Mouse (Mus musculus) neural tube, embryonic 15.5 days (tissue): Measurements from ENCODE around the gene Sox4. TPM values are rescaled to one million over a fixed set of nuclear protein-coding genes. Genes with fewer than 3 reads are reported as not detected.

Experiments
- ATAC-seq: fragments of 200-750 bp; cut with Nextera tagmentation; 2 replicates; pipeline ENCODE4 v1.8.0; 2017; ENCODE audit warnings: mild to moderate bottlenecking, moderate TSS enrichment, moderate library complexity; ENCODE audit not compliant: low FRiP score
- H3K27ac ChIP-seq: fragments of 300-500 bp; sonication (generic); replicated peaks from 2 replicates; pipeline ENCODE4 v1.5.1; 2015; ENCODE audit warnings: mild to moderate bottlenecking, inconsistent platforms
- H3K27me3 ChIP-seq: fragments of 300-500 bp; sonication (generic); replicated peaks from 2 replicates; pipeline ENCODE4 v1.6.1; 2015; ENCODE audit warnings: inconsistent platforms
- H3K36me3 ChIP-seq: fragments of 300-500 bp; sonication (generic); 2 replicates; pipeline ENCODE4 v1.6.1; 2015; ENCODE audit warnings: inconsistent platforms
- H3K4me1 ChIP-seq: fragments of 300-500 bp; sonication (generic); 2 replicates; pipeline ENCODE4 v1.6.1; 2015; ENCODE audit warnings: inconsistent platforms
- H3K4me2 ChIP-seq: fragments of 300-500 bp; sonication (generic); 2 replicates; pipeline ENCODE4 v1.6.1; 2015; ENCODE audit warnings: inconsistent platforms, mild to moderate bottlenecking, moderate library complexity
- H3K4me3 ChIP-seq: fragments of 300-500 bp; sonication (generic); replicated peaks from 2 replicates; pipeline ENCODE4 v1.5.1; 2015; ENCODE audit warnings: mild to moderate bottlenecking, inconsistent platforms
- H3K9ac ChIP-seq: fragments of 300-500 bp; sonication (generic); replicated peaks from 2 replicates; pipeline ENCODE4 v1.6.1; 2015; ENCODE audit warnings: mild to moderate bottlenecking, inconsistent platforms
- H3K9me3 ChIP-seq: fragments of 300-500 bp; sonication (generic); replicated peaks from 2 replicates; pipeline ENCODE4 v1.6.1; 2016; ENCODE audit warnings: inconsistent platforms
- WGBS: fragments of 180-500 bp; shearing (Covaris S2); methylation state at CpG from one replicate; pipeline ENCODE4 v1.1.7; 2015; ENCODE audit warnings: mixed read lengths; 5-methylcytosine and 5-hydroxymethylcytosine counted together
- polyA plus RNA-seq: library from polyadenylated mRNA; unstranded; fragments of >200 nt; fragmentation: Nextera tagmentation; extraction: Ambion mirVana; gene quantifications from 2 replicates; pipeline ENCODE4 v1.2.1, GENCODE M21; 2015

The Sox4 gene
- polyA plus RNA-seq, 1 experiment from 2014 or later = 108 TPM

DNA sequence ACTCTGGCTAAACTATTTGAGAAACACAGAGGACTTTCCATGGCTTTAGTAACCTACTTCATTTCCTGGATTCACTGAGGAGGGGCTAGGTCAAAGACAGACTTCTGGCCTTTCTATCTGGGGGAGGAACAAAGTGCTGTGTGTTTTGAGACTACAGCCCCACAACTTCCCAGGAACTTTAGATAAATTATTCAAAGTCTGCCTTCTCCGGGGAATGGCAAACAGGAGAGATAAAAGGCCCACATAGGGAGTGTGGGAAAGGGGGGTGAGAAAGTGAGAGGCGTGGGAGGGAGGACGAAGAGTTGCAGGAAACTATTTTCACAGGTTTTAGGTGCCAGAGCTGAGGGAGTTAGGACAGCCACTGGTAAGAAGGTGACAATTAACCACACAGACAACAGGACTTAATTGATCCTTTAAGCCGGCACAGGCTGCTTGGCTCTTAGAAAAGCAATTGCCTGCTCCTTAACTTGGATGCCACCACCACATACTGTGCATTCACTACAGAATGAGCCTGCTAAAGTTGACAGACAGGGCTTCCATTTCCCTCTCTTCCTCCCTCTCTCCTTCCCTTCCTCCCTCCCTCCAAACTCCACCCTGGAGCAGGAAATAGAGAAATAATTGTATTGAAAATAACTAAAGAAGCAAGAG, 11.4 kb downstream of the Sox4 start:
- Histone ChIP-seq H3K27ac (no peak overlapping the region; the same call in 1 of the 2 replicates), H3K4me2 (no peak overlapping the region), H3K4me1 (peaks cover 6% of the 10 kb centered on the region), H3K9me3 (no peaks in the 10 kb centered on the region), H3K4me3 (no peak overlapping the region), H3K36me3 (no peaks in the 10 kb centered on the region), H3K27me3 (no peaks in the 10 kb centered on the region), H3K9ac (no peak overlapping the region)
- 5% methylated on average over 4 of the region's 4 CpGs for WGBS
- ATAC-seq = no peak

GRCm38 (mm10) chr13:28933375-28933774, 20.1 kb downstream of the Sox4 start:
- Histone ChIP-seq H3K4me3 (no peak overlapping the region), H3K27me3 (no peaks in the 10 kb centered on the region), H3K27ac (no peak overlapping the region), H3K9ac (no peak overlapping the region), H3K4me2 (no peak overlapping the region), H3K4me1 (no peaks in the 10 kb centered on the region), H3K9me3 (no peaks in the 10 kb centered on the region), H3K36me3 (no peaks in the 10 kb centered on the region)
- no peak for ATAC-seq
- WGBS = 84% methylated on average over 8 of the region's 8 CpGs

- no peak for ATAC-seq
- Histone ChIP-seq H3K36me3 (no peaks in the 10 kb centered on the region), H3K9ac (no peak overlapping the region), H3K9me3 (no peaks in the 10 kb centered on the region), H3K4me2 (no peak overlapping the region), H3K4me3 (no peak overlapping the region), H3K27me3 (no peaks in the 10 kb centered on the region), H3K27ac (no peak overlapping the region), H3K4me1 (no peaks in the 10 kb centered on the region)
- 46% methylated on average over 3 of the region's 3 CpGs for WGBS
These were observed 21.7 kb downstream of the Sox4 start for GRCm38 (mm10) chr13:28931776-28932175.

GRCm38 (mm10) chr13:28931266-28931665, 22.2 kb downstream of the Sox4 start:
- no peaks in the 10 kb centered on the region for H3K27me3 ChIP-seq
- no peak overlapping the region for H3K4me3 ChIP-seq
- ATAC-seq = no peak
- no peak overlapping the region for H3K9ac ChIP-seq
- H3K27ac ChIP-seq = no peak overlapping the region
- H3K4me1 ChIP-seq = no peaks in the 10 kb centered on the region
- H3K9me3 ChIP-seq = no peaks in the 10 kb centered on the region
- H3K4me2 ChIP-seq = no peak overlapping the region
- WGBS = 95% methylated on average over 3 of the region's 3 CpGs
- no peaks in the 10 kb centered on the region for H3K36me3 ChIP-seq

- no peak overlapping the region for H3K27ac ChIP-seq
- no peaks in the 10 kb centered on the region for H3K36me3 ChIP-seq
- H3K27me3 ChIP-seq = no peaks in the 10 kb centered on the region
- ATAC-seq = no peak
- no peaks in the 10 kb centered on the region for H3K4me1 ChIP-seq
- no peaks in the 10 kb centered on the region for H3K9me3 ChIP-seq
- no peak overlapping the region for H3K9ac ChIP-seq
- WGBS = 71% methylated on average over 4 of the region's 4 CpGs
- H3K4me2 ChIP-seq = no peak overlapping the region
- no peak overlapping the region for H3K4me3 ChIP-seq
These were observed 23.1 kb downstream of the Sox4 start for GRCm38 (mm10) chr13:28930364-28930763.

DNA sequence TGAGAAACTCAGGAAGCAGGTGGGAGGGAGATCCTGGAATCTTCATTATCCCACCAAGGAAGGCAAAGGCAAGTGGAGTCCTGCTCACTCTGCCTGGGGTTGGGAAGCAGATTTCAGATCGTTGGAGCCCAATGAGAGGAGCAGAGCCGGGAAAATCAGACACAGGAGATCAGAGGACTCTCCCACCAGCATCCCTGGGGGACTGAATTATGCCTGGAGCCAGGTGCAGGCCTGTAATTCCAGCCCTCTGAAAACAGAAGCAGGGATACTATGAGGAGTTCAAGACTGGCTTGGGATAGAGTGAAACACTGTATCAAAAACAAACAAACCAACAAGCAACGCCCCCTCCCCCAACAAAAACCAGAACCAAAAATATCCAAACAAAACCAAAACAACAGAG, 23.6 kb downstream of the Sox4 start:
- H3K36me3 ChIP-seq = no peaks in the 10 kb centered on the region
- H3K4me1 ChIP-seq = no peaks in the 10 kb centered on the region
- H3K4me3 ChIP-seq = no peak overlapping the region
- no peak overlapping the region for H3K27ac ChIP-seq
- no peaks in the 10 kb centered on the region for H3K9me3 ChIP-seq
- 38% methylated on average over 3 of the region's 3 CpGs for WGBS
- H3K27me3 ChIP-seq = no peaks in the 10 kb centered on the region
- no peak for ATAC-seq
- no peak overlapping the region for H3K4me2 ChIP-seq
- H3K9ac ChIP-seq = no peak overlapping the region

DNA sequence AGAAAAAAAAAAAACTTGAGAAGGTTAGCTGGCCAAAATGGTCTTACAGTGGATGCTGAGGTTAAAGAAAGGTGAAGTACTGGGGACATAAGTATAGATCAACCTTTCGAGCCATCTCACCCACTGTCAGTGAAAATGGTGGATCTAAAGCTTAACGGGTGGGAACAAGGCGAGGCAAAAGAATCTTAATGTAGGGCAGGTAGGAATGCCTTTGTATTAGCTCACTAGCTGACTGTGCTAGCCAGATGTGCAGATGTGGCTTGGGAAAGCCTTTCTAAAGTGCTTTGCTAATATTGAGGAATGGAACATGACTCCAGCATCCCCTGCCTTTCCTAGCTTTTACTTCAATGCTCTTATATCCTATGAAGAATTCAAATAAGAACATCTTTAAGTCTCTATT, 30.4 kb downstream of the Sox4 start:
- H3K4me3 ChIP-seq = no peak overlapping the region
- H3K9me3 ChIP-seq = no peaks in the 10 kb centered on the region
- no peaks in the 10 kb centered on the region for H3K27me3 ChIP-seq
- H3K36me3 ChIP-seq = no peaks in the 10 kb centered on the region
- no peak overlapping the region for H3K9ac ChIP-seq
- 90% methylated on average over 3 of the region's 3 CpGs for WGBS
- H3K4me2 ChIP-seq = no peak overlapping the region
- no peak for ATAC-seq
- H3K27ac ChIP-seq = no peak overlapping the region
- no peaks in the 10 kb centered on the region for H3K4me1 ChIP-seq

GRCm38 (mm10) chr13:28917379-28918250, 35.9 kb downstream of the Sox4 start:
- WGBS = 89% methylated on average over 10 of the region's 10 CpGs

DNA sequence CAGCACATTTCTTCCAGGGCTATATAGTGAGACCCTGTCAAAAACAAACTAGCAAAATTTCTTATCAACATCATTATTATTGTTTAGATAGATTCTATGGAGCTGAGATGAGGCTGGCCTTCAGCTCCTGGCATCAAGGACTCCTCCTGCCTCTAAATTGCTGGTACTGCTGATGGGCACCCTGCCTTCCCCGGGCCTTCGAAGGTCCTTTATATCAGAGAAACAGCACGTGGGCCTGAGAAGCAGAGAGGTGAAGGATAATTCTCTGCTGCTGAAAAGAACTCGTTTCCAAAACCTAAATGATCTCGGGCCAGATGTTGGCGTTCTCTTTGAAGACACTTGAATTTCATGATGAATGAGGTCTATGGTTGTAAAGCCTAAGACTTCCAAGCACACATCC, 39.9 kb downstream of the Sox4 start:
- Histone ChIP-seq H3K4me2 (no peak overlapping the region), H3K9ac (no peak overlapping the region), H3K4me3 (no peak overlapping the region), H3K27ac (no peak overlapping the region), H3K36me3 (no peaks in the 10 kb centered on the region), H3K27me3 (no peaks in the 10 kb centered on the region), H3K4me1 (no peaks in the 10 kb centered on the region), H3K9me3 (no peaks in the 10 kb centered on the region)
- WGBS = 75% methylated on average over 6 of the region's 6 CpGs
- no peak for ATAC-seq

More at GRCm38 (mm10) chr13:28917379-28918250, 35.9 kb downstream of the Sox4 start:
- Histone ChIP-seq H3K27me3 (no peaks in the 10 kb centered on the region), H3K9me3 (no peaks in the 10 kb centered on the region), H3K36me3 (no peaks in the 10 kb centered on the region), H3K4me3 (no peak overlapping the region), H3K4me2 (no peak overlapping the region), H3K27ac (no peak overlapping the region), H3K9ac (no peak overlapping the region), H3K4me1 (no peaks in the 10 kb centered on the region)
- ATAC-seq = no peak

GRCm38 (mm10) chr13:28906981-28907380, 46.5 kb downstream of the Sox4 start:
- 85% methylated on average over 10 of the region's 10 CpGs for WGBS
- Histone ChIP-seq H3K27ac (no peak overlapping the region), H3K36me3 (no peaks in the 10 kb centered on the region), H3K4me3 (no peak overlapping the region), H3K4me1 (no peaks in the 10 kb centered on the region), H3K9me3 (no peaks in the 10 kb centered on the region), H3K27me3 (no peaks in the 10 kb centered on the region), H3K9ac (no peak overlapping the region), H3K4me2 (no peak overlapping the region)
- ATAC-seq = no peak
